Mouse (Mus musculus) bone marrow macrophage, adult 2 months (primary cell): Measurements from ENCODE around the gene Nr1i2.

ENCODE experiments used
- CTCF ChIP-seq: IDR thresholded peaks from 2 replicates; pipeline ENCODE4 v1.5.1; 2012; ENCODE audit warnings: low read depth, mild to moderate bottlenecking, low read length, moderate library complexity
- POLR2A ChIP-seq: IDR thresholded peaks from 2 replicates; pipeline ENCODE4 v1.6.1; 2012; ENCODE audit warnings: mild to moderate bottlenecking, low read depth, low read length, borderline replicate concordance

DNA sequence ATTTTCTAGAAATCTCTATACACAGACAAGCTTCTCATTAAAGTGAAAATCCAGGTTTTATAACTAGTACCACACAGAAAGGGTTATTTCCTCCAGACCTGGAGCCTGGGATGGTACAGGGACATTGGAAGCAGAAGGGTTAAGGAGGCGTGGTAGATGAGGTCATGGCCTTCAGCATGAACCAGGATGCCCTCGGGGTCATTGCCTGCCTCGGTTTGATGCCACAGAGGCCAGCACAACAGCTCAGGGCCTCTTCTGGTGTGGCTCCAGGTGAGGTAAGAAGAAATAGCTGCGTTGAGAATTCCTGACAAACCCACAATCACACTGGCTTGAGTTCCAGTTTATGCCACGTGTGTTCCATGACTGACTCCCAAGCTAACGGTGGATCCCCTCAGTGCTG, 5.8 kb downstream of the Nr1i2 start:
- TF ChIP-seq CTCF = no peak
- TF ChIP-seq POLR2A = no peak
